Mouse (Mus musculus) lung, postnatal 36 days (tissue): ENCODE measurements at regions not wholly inside any gene's neighbourhood (a gene's known extent, or its start where the extent isn't known, plus 50 kb on each side); places are given as distances from the start of the nearest gene placed in this dataset.

Source experiments
- DNase-seq: peaks from one replicate; pipeline ENCODE4 v3.0.0; 2022; ENCODE audit warnings: mixed read lengths

- no peak for DNase-seq
Measured at GRCm38 (mm10) chr5:126023906-126024305, 492.3 kb downstream of the Tmem132b start.

DNA sequence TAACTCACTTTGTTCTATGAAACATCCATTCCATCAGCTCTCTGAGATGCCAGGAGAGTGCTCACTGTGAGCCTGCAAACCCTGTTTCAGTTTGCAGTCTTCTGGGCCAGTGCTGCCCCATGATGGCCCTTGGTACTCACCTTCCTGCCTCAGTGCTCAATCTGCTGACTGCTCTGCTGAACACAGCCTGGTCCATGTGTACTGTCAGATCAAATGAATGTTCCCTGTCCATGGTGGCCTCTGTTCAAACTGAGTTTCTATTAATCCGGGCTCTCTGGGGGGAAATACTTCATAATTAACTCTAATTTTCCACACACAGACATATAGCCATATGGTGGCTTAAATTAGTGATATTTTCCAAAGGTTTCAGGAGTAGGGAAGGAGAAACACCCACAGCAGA lies 503.3 kb downstream of the Tmem132b start:
- DNase-seq: no peak

DNA sequence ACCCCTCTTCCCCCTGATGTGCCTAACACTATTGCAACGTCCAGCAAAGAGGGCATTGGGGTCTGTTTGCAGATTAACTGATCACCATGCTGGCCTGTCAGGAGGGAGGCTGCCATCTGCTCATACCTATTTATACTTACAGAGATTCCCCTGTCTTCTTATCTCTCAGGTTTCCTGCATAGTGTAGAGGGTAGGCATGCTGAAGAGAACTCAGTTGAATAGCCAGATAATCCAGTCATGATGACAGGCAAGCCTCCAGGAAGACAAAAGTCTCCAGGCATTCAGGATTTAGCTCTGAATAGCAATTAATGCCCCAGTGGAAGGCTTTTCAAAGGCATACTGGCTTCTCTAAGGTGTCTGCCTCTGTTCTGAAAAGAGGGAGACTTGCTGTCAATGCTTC lies 505.1 kb downstream of the Tmem132b start:
- no peak for DNase-seq

- no peak for DNase-seq
Measured at GRCm38 (mm10) chr5:126045761-126046160, 514.2 kb downstream of the Tmem132b start.

DNA sequence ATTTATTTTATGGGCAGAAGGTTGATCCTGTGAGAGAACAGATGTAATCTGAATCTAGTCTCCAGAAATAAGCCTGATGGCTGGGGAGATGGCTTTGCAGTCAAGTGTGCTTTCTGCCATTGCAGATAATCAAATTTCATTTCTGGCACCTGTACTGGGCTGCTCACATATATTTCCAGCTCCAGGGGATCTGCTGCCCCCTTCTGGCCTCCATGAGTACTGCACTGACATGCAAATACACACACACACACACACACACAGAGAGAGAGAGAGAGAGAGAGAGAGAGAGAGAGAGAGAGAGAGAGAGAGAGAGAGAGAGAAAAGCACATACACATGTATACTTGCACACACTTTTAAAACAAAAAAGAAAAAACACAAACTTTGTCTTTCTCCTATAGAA lies 532.1 kb downstream of the Tmem132b start:
- DNase-seq: no peak

- no peak for DNase-seq
Measured at GRCm38 (mm10) chr5:126079281-126079838, 547.8 kb downstream of the Tmem132b start.

DNA sequence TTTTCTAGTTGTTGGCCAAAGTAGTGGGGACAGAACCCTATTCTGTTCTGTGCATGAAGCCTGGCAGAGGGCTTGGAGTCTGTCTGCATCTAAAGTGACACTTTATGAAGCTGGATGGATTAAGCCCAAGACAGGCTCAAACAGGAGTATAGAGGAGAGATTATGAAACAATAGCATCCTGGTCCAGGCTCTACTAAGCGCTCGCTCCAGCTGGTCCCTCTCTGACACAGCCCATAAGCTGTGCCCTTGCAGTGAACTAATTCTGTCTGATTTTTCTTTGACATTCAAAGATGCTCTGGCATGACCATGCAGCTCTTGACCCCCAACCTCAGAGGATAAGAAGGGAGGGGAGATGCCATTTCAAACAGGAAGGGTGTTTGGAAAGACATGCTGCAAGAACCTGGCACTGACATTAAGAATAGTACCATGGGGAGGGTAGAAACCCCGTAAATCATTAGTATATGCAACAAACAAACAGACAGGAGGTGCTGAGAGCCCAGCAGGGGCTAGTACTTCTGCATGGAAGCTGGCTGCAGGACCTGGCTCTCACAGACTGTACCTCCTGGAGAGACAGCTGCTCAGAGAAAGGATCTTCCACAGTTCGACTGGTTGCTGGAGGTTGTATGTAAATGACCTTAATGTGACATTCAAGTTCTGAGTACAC lies 556.8 kb downstream of the Tmem132b start:
- no peak for DNase-seq

DNA sequence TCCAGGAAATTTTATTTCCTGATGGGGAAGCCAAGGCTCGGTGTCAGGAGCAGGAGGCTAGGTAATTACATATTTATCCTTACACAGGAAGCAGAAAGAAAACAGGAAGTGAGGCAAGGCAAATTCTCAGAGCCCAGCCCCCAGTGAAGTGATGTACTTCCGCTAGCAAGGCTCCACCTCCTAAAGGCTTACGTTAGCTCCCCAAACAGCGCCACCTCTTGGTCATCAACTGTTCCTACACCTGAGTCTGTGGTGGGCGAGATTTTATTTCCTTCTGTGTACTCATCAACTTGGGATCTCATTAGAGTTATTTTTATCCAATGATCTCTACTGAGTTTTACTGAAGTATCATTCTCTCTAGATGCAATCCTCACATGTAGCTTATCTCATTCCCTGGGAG lies 561.6 kb downstream of the Tmem132b start:
- no peak for DNase-seq

DNA sequence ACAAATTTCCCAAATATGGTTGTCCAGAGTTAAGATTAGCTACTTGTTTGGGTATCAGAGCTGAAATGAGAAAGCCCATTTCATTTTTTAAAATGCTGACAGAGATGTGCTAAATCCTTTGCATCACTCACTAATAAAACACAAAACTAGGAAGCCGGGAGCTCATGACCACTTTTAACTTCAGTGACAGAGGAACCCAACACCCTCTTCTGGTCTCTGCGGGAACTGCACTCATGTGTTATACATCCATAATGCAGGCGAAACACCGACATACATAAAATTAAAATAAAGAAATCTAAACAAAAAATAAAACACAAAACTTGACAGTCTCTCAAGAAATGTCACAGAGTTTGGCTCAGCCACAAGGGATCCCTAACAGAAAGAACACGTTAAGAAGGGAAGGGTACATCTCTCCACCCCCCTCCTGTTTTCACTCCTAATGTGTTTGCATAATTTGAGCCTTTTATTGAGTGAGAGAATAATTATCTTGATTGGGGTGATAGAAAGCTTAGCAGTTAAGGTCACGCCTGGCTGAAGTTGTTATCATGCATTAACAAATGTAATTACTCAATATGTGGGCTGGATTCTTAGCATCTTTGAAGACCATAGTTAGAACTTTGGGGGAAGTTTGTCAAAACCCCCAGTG lies 565.2 kb downstream of the Tmem132b start:
- DNase-seq: no peak

- DNase-seq: no peak
Measured at GRCm38 (mm10) chr5:126097262-126097628, 565.7 kb downstream of the Tmem132b start.

DNA sequence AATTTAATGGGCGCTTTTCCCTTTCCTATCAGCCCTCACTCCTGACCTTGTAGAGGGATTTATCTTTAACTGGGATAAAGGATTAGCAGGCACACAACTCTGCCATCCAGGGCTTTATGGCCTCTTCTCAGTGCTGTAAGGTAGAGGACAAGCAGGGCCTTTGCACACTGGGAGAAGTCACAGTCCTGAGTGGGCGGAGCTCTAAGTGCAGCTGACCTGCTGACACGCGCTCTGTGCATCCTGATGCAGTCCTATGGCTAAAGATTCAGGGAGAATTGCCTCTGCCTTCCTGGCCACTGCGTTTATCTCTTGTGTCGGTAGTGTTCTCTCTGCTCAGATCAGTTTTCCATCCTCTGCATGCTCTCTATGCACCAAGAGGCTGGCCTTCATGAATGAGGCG lies 566.9 kb downstream of the Tmem132b start:
- no peak for DNase-seq

GRCm38 (mm10) chr5:126099931-126100330 lies 568.4 kb downstream of the Tmem132b start:
- no peak for DNase-seq

DNA sequence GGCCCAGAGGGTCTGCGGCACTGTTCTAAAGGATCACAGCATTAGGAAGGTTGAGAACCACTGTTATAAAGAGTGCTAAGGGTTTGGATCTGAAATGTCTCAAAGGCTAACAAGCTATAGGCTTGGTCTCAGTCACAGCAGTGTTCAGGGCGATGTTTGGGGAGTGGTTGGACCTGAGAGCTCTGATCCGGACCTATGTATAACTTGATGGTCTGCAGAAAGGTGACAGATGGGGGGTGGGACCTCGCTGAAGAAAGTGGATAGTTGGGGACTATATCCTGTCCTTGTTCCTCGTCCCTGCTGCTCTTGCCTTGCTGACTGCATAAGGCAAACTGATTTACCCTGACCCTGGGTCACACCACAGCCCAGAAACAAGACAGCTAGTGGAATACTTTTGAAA lies 572.9 kb downstream of the Tmem132b start:
- DNase-seq: no peak

GRCm38 (mm10) chr5:126104883-126105282 lies 573.3 kb downstream of the Tmem132b start:
- no peak for DNase-seq

DNA sequence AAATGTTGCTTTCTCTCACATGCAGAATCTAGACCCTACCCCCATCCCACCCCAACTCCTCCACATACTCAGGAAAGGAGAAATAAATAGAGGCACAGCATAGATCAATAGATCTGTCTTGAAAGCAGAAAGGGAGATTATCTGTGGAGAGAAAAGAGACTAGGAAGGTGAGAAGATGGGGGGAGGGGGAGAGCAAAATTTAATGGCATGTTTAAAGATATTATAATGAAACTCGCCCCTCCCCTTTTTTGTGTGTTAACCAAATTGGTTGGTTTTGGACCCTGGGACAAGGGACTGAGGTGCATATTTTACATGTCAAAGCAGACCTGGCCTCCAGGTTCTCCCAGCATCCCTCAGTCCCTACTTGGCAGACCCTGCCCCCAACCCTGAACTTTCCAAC lies 573.9 kb downstream of the Tmem132b start:
- no peak for DNase-seq

- no peak for DNase-seq
Measured at GRCm38 (mm10) chr5:126107020-126107419, 575.4 kb downstream of the Tmem132b start.

DNA sequence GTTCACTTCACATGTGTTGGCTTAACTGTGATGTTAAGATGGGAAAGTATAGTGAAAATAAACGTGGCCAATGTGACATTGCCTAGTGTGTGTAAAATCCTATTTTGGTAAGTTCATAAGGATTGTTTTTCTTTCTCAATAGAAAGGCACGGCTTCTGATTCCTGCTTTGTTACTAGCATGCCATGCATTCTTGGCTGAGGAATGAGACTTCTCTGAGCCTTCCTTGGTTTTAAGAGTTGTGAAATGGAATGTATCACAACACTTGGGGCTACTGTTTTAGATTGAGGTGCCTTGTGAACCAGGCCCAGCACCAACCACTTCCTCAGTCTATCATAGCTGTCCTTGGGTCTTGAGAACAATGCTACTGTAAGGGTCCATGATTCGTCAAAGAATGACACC lies 577.3 kb downstream of the Tmem132b start:
- DNase-seq: no peak

DNA sequence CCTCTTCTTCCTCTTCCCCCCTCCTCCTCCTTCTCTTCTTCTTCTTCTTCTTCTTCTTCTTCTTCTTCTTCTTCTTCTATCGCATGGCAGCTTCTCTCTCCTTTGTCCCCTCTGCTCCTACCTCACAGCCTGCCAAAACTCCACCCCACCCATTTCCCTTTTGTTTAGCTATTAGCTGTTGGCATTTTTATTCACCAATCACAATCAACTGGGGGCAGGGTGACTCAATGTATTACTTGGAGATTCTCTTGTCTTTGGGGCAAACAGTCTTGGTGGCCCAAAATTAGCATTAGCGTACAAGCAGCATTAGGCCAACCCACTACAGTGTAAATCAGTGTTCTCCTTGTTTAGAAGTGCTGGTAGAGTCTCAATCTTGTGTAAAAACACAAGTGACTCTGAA lies 585.7 kb downstream of the Tmem132b start:
- no peak for DNase-seq

DNA sequence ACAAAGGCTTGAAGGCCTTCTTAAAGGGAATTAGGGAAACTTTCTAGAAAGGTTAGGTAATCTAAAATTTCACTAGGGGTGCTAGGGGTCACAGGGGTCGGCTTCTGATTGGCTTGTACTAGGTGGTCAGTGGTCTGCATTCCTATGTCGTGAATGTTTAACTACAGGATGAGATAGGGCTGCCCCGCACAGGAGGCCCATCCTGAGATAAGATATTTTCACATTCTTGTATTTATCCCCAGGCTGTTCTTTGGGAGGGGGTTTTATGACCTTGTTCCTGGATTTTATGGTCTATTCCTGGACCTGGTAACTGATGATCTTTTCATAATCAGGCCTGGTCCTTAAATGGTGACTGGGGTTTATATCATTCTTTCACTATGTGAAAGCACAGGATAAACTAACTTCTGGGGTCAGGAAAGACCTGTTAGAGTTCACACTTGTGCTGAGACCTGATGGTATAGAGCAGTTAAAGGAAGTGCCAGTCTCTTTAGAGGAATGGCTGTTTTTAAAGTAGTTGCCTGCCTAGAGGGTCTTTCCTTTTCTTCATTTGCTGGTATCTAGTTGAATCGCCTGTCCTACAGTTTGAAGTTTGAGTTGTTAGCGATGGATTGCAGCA lies 586.4 kb downstream of the Tmem132b start:
- DNase-seq: no peak

GRCm38 (mm10) chr5:126118731-126119130 lies 587.2 kb downstream of the Tmem132b start:
- no peak for DNase-seq

- no peak for DNase-seq
Measured at GRCm38 (mm10) chr5:126123216-126123615, 591.6 kb downstream of the Tmem132b start.

DNA sequence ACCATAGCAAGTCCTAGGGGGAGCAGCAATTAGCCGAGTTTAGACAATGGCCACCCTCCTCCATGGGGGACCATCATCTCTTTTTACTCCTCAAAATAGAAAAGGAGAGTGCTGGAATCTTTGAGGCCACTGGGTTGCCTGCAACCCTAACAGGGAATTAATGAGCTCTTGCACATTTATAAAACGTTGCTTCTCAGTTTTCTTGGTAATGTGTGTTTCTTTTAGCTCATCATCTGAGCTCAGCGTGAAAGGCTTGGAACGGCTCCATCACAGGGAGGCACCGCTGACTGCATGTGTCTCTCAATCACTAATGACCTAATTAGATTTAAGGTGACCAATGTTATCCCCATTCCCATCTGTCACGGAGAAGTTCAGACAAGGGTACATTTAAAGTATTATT lies 595.9 kb downstream of the Tmem132b start:
- no peak for DNase-seq

GRCm38 (mm10) chr5:126148908-126149307 lies 617.3 kb downstream of the Tmem132b start:
- no peak for DNase-seq

GRCm38 (mm10) chr5:126155216-126155880 lies 623.8 kb downstream of the Tmem132b start:
- DNase-seq: no peak
